Comparison of ENCODE assay signal across 8 mouse cellular contexts in the genomic region with DNA sequence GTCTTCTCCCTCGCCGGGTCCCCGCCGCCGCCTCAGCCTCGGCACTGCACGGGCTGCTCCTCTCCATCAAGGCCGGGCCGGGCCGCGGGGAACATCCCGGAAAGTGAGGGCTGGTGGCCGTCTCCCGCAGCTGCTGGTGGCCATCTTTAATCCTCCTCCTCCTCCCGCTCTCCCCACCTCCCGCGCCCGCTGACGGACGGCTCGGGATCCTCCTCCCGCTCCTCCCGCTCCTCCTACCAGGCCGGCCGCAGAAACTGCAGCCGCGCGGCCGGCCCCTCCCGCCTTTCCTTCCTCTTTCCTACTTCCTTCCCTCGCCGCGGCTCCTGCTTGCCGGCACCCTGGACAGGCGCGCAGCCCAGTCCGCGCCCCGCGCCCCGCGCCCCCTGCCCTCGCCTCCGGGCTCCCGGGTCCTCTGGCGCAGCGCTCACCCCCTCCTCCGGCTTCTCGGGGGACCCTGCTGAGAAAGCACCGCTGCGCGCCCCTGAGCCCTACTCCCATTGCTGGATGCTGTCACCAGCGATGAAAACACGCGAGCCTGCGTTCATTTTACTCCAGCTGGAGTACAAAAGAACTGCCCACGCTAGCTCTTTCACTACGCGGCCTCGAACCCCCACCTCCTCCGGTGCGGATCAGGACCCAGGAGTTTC. TPM values are rescaled to one million over a fixed set of nuclear protein-coding genes. Genes with fewer than 3 reads are reported as not detected.
DNase-seq lines count a peak whose midpoint lies in the region; ATAC-seq lines count a peak whose summit lies in the region.

A gene (minus strand): TSS at position 155 of the 647 bp plus-strand sequence.

- WGBS in embryonic facial prominence, embryonic 11.5 days, result under 1% methylated on average over 59 of the region's 62 CpGs
- under 1% methylated on average over 62 of the region's 62 CpGs for WGBS in midbrain, embryonic 10.5 days

- ATAC-seq in embryonic facial prominence, embryonic 11.5 days (replicated peaks; ENCODE audit: insufficient number of reproducible peaks, low FRiP score, low TSS enrichment, low read depth), result peak; percentile 90
- ATAC-seq in granulocyte monocyte progenitor cell, adult 5-6 weeks (replicated peaks; ENCODE audit: poor library complexity, severe bottlenecking), result peak; percentile 90
- ATAC-seq in CD4-positive, CD25-positive, alpha-beta regulatory T cell, adult 4 months, result no peak

- peak within 1 kb of the TSS; percentile 93 for H3K4me3 ChIP-seq in embryonic facial prominence, embryonic 11.5 days (ENCODE audit: low read depth, low read length)
- H3K4me3 ChIP-seq in midbrain, embryonic 10.5 days, result peak within 1 kb of the TSS; percentile 95

- intact Hi-C loops in left cerebral cortex, postnatal 4 days (cut with DNase I), result loop anchor here (5.0 to 10.0 kb wide), 2 partner anchors 135 to 178 kb away; no protein-coding TSS in a partner anchor

- DNase-seq in adrenal gland, postnatal 36 days, result peak; percentile 94 to 95
- DNase-seq in embryonic facial prominence, embryonic 11.5 days (ENCODE audit: low spot score), result peak; percentile 89
- DNase-seq in kidney, adult 18-20 months, result peak; percentile 91
- DNase-seq in left cerebral cortex, postnatal 4 days, result peak; percentile 91
- DNase-seq in midbrain, embryonic 10.5 days (ENCODE audit: low spot score), result peak; percentile 92
- peak; percentile 85 for DNase-seq in right cerebral cortex, postnatal 4 days

- H3K4me2 ChIP-seq in embryonic facial prominence, embryonic 11.5 days (ENCODE audit: low read depth, low read length), result peak within 1 kb of the TSS; percentile 68

- no peaks in the 10 kb centered on the region for H3K4me1 ChIP-seq in embryonic facial prominence, embryonic 11.5 days (ENCODE audit: control insufficient read depth, insufficient read depth, low read length)
- H3K4me1 ChIP-seq in midbrain, embryonic 10.5 days, result peaks cover 61% of the 10 kb centered on the region

- no peaks in the 10 kb centered on the region for H3K27me3 ChIP-seq in embryonic facial prominence, embryonic 11.5 days (ENCODE audit: control insufficient read depth, insufficient read depth, low read length)
- H3K27me3 ChIP-seq in midbrain, embryonic 10.5 days (ENCODE audit: low read depth, poor library complexity, severe bottlenecking), result no peaks in the 10 kb centered on the region

- peak within 1 kb of the TSS; percentile 98 for H3K9ac ChIP-seq in embryonic facial prominence, embryonic 11.5 days (replicated peaks; ENCODE audit: low read length)

- no peaks in the 10 kb centered on the region for H3K9me3 ChIP-seq in embryonic facial prominence, embryonic 11.5 days (replicated peaks; ENCODE audit: control insufficient read depth, low read length)
- no peaks in the 10 kb centered on the region for H3K9me3 ChIP-seq in midbrain, embryonic 10.5 days (replicated peaks)

- H3K36me3 ChIP-seq in embryonic facial prominence, embryonic 11.5 days (replicated peaks; ENCODE audit: control insufficient read depth, insufficient read depth, low read depth, low read length), result no peaks in the 10 kb centered on the region
- peaks cover 27% of the 10 kb centered on the region for H3K36me3 ChIP-seq in midbrain, embryonic 10.5 days

- H3K27ac ChIP-seq in embryonic facial prominence, embryonic 11.5 days (replicated peaks; ENCODE audit: low read depth, low read length), result peak within 1 kb of the TSS; percentile 93
- peak within 1 kb of the TSS; percentile 100 for H3K27ac ChIP-seq in midbrain, embryonic 10.5 days (replicated peaks)

RNA-seq across cellular contexts. Expression of the gene that starts here (rescaled TPM):
- total RNA-seq in adrenal gland, postnatal 36 days (2021), result 10 to 100 TPM; 41.5 to 51.1 TPM
- 17.4 and 17.7 TPM in 2 replicates for polyA plus RNA-seq in embryonic facial prominence, embryonic 11.5 days (2014; fragmentation: Nextera tagmentation; extraction: Ambion mirVana)
- 11.2 and 15.5 TPM in 2 replicates for total RNA-seq in granulocyte monocyte progenitor cell, adult 5-6 weeks (2014; fragmentation: Nextera tagmentation)
- 5.0 and 6.2 TPM in 2 replicates for total RNA-seq in granulocyte monocyte progenitor cell, adult 5-6 weeks (2017)
- 100 to 1,000 TPM; 118 TPM for total RNA-seq in left cerebral cortex, postnatal 4 days (2021)
- polyA plus RNA-seq in midbrain, embryonic 10.5 days (2016; fragmentation: Nextera tagmentation; extraction: Ambion mirVana), result 18.2 and 22.7 TPM in 2 replicates
- polyA plus RNA-seq in CD4-positive, CD25-positive, alpha-beta regulatory T cell, adult 4 months (2017; shearing (Covaris generic)), result under 1 TPM in 1 of 2 experiments, not detected in 1; 0.03 TPM

Comparison
In these comparisons a context has a peak if more than half of its experiments do, and no peak if none do; other contexts are left out.
1. RNA of the gene that starts here (polyA plus RNA-seq): 18.2 to 22.7 TPM in midbrain, embryonic 10.5 days and 17.4 to 17.7 TPM in embryonic facial prominence, embryonic 11.5 days; 0.03 TPM in CD4-positive, CD25-positive, alpha-beta regulatory T cell, adult 4 months; every median in the first group is over 10 times any median in the second.
2. Peak in every context shown above with its lines, with median percentiles within 50 percentile points of each other: DNase-seq.